Mouse (Mus musculus): Measurements from ENCODE around the gene Shisal1. TPM values are rescaled to one million over a fixed set of nuclear protein-coding genes. Genes with fewer than 3 reads are reported as not detected.

The Shisal1 gene
- under 1 TPM; 0.43 to 0.74 TPM for total RNA-seq (2021)
- long read RNA-seq, experiment 1: 0 reads
- long read RNA-seq, experiment 2: 0 reads

GRCm38 (mm10) chr15:84446997-84447396 lies at the start of gene Shisal1:
Shisal1 (minus strand) TSS chr15:84447097.
- DNase-seq: no peak
- intact Hi-C loops (cut with DNase I): loop anchor here (5.0 kb wide), 1 partner anchor 165 kb away; no protein-coding TSS in a partner anchor

GRCm38 (mm10) chr15:84490486-84490885 lies 43.6 kb upstream of the Shisal1 start:
- intact Hi-C loops (cut with DNase I): no loop called here

GRCm38 (mm10) chr15:84484255-84484654 lies 37.4 kb upstream of the Shisal1 start:
- no peak for DNase-seq
- intact Hi-C loops (cut with DNase I): no loop called here

More at GRCm38 (mm10) chr15:84490486-84490885, 43.6 kb upstream of the Shisal1 start:
- DNase-seq: no peak

GRCm38 (mm10) chr15:84483622-84484021 lies 36.7 kb upstream of the Shisal1 start:
- intact Hi-C loops (cut with DNase I): no loop called here
- DNase-seq: no peak

- DNase-seq: no peak
- intact Hi-C loops (cut with DNase I): no loop called here
Observed at GRCm38 (mm10) chr15:84481259-84481877, 34.5 kb upstream of the Shisal1 start.

- intact Hi-C loops (cut with DNase I): no loop called here
- peak; percentile 28 to 50 for DNase-seq
Observed at GRCm38 (mm10) chr15:84469391-84469790, 22.5 kb upstream of the Shisal1 start.

- DNase-seq: no peak
- intact Hi-C loops (cut with DNase I): no loop called here
Observed at GRCm38 (mm10) chr15:84467761-84468160, 20.9 kb upstream of the Shisal1 start.

GRCm38 (mm10) chr15:84466458-84467267 lies 19.8 kb upstream of the Shisal1 start:
- DNase-seq: no peak
- intact Hi-C loops (cut with DNase I): no loop called here

- intact Hi-C loops (cut with DNase I): no loop called here
- no peak for DNase-seq
Observed at GRCm38 (mm10) chr15:84461429-84461828, 14.5 kb upstream of the Shisal1 start.

GRCm38 (mm10) chr15:84458983-84459382 lies 12.1 kb upstream of the Shisal1 start:
- DNase-seq: no peak
- intact Hi-C loops (cut with DNase I): no loop called here

- intact Hi-C loops (cut with DNase I): no loop called here
Observed at GRCm38 (mm10) chr15:84455286-84455685, 8.4 kb upstream of the Shisal1 start.

GRCm38 (mm10) chr15:84453091-84453490 lies 6.2 kb upstream of the Shisal1 start:
- intact Hi-C loops (cut with DNase I): no loop called here
- no peak for DNase-seq

More at GRCm38 (mm10) chr15:84455286-84455685, 8.4 kb upstream of the Shisal1 start:
- DNase-seq: no peak

GRCm38 (mm10) chr15:84450441-84451183 lies 3.7 kb upstream of the Shisal1 start:
- peak in 1 of 2 experiments; percentile 26 for DNase-seq
- intact Hi-C loops (cut with DNase I): no loop called here

GRCm38 (mm10) chr15:84445812-84446716 lies 833 bp downstream of the Shisal1 start:
- intact Hi-C loops (cut with DNase I): loop anchor here (5.0 kb wide), 1 partner anchor 166 kb away; no protein-coding TSS in a partner anchor
- no peak for DNase-seq

GRCm38 (mm10) chr15:84444181-84444580 lies 2.7 kb downstream of the Shisal1 start:
- no peak for DNase-seq
- intact Hi-C loops (cut with DNase I): no loop called here

- no peak for DNase-seq
- intact Hi-C loops (cut with DNase I): no loop called here
Observed at GRCm38 (mm10) chr15:84443631-84444030, 3.3 kb downstream of the Shisal1 start.

GRCm38 (mm10) chr15:84441682-84442315 lies 5.1 kb downstream of the Shisal1 start:
- DNase-seq: no peak
- intact Hi-C loops (cut with DNase I): no loop called here

GRCm38 (mm10) chr15:84440820-84441219 lies 6.1 kb downstream of the Shisal1 start:
- DNase-seq: no peak
- intact Hi-C loops (cut with DNase I): no loop called here

GRCm38 (mm10) chr15:84433586-84434185 lies 13.2 kb downstream of the Shisal1 start:
- intact Hi-C loops (cut with DNase I): no loop called here
- no peak for DNase-seq
